Mouse (Mus musculus): ENCODE data around the gene Bcl7a. TPM values are rescaled to one million over a fixed set of nuclear protein-coding genes. Genes with fewer than 3 reads are reported as not detected.
A peak's percentile ranks its signal among the peaks of the same experiment; 100 is the strongest.

The Bcl7a gene
- 46.4 and 53.2 TPM in 2 replicates for polyA plus RNA-seq (2012; rRNA removed)

DNA sequence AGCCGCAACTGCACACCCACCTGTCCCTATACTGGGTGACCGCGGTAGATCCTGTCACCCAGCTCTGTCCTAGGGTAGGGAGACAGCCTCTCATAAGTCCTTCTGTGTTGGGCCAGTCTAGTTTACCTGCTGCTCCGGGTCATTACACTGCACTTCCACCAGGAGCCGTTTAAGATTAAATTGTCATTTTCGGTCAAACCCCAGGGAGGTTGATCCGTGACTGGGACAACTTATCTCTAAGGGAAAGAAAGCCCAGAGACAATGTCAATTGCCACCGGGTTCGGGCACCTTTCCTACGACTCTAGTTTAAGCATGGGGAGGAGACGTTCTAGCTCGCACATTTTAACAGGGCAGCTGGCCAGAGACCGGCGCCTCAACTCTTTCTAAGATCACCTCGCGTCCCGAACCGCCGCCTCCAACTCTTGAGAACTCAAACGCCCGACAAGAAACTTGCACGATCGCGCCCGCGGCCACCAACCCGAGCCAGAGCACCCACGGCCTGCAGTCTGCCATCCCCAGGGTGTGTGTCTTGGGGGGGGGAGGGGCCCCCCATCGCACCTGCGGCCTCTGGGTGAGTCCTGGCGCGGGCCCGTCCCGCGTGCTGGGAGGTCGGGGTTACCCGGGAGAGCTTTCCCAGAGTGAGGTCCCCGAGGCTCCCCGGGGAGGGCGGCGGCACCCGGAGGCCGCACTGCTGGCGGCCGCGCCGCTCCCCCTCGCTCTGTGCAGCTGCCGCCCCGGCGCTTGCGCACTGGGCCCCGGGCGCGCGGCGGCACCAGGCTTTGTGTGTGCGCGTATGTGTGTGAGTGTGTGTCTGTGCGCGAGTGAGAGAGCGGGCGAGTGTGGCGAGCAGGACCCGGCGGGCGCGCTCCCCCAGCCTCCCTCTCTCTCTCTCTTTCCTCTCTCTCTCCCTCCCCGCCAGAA, at the start of gene Bcl7a:
Bcl7a (plus strand) TSS at position 128 of the 921 bp plus-strand sequence.
- peak; percentile 97 for DNase-seq (ENCODE audit: low read depth)
- TF ChIP-seq CTCF (IDR thresholded peaks at IDR 0.05; ENCODE audit: borderline replicate concordance, extremely low read depth, insufficient read depth, insufficient read length) (peak; percentile 44; the same call in 1 of the 2 replicates), POLR2A (IDR thresholded peaks at IDR 0.05; ENCODE audit: borderline replicate concordance, extremely low read depth, insufficient read depth, insufficient read length, poor library complexity, severe bottlenecking) (peak; percentile 99)

DNA sequence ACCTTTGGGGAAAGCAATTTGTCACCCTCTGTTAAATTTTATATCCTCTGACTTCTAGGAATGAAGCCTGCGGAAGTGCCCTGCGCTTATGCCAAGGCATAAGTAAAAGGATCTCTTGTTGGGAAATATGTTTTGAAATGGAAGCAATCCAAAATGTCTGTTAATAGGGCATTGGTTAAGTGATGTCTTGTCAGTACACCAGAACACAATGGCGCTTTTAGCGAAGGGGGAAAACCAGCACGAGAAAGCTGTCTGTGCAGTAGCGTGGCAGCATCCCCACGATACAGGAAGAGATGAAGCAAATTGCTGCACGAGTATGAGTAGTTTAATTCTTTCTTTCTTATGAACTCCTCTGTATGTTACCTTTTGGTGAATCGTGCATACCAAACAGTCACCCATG, 49.0 kb upstream of the Bcl7a start:
- peak; percentile 62 for DNase-seq (ENCODE audit: low read depth)

DNA sequence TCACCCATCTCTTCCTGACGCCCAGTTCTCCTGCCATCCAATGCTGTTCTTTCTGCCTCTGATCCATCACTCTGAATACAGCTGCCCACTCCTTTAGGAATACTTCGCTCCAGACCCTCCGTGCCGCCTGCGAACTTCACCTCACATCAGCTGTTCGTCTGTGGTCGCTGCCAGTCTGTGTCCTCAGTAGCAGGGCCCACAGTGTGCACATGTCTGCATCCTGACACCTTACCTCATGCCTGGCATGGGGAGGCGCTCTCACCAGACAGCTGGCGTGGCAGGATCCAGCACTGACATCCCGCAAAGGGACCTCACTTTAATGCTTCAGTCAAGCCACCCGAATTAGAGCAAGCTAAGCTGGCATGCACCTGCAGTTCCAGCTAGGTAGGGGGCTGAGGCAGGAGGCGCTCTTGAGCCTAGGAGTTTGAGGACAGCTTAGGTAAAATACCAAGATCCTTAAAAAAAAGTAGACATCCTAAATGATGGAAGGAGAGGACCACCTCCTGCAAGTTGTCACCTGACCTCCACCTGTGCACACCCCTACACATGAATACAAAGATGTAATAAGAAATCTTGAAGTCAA, 47.3 kb upstream of the Bcl7a start:
- TF ChIP-seq POLR2A (IDR thresholded peaks at IDR 0.05; ENCODE audit: borderline replicate concordance, extremely low read depth, insufficient read depth, insufficient read length, poor library complexity, severe bottlenecking) (no peak), CTCF (IDR thresholded peaks at IDR 0.05; ENCODE audit: borderline replicate concordance, extremely low read depth, insufficient read depth, insufficient read length) (peak; percentile 38; the same call in 1 of the 2 replicates)
- peak; percentile 38 for DNase-seq (ENCODE audit: low read depth)

More for the DNA sequence above, 49.0 kb upstream of the Bcl7a start:
- TF ChIP-seq CTCF (IDR thresholded peaks at IDR 0.05; ENCODE audit: borderline replicate concordance, extremely low read depth, insufficient read depth, insufficient read length): no peak

DNA sequence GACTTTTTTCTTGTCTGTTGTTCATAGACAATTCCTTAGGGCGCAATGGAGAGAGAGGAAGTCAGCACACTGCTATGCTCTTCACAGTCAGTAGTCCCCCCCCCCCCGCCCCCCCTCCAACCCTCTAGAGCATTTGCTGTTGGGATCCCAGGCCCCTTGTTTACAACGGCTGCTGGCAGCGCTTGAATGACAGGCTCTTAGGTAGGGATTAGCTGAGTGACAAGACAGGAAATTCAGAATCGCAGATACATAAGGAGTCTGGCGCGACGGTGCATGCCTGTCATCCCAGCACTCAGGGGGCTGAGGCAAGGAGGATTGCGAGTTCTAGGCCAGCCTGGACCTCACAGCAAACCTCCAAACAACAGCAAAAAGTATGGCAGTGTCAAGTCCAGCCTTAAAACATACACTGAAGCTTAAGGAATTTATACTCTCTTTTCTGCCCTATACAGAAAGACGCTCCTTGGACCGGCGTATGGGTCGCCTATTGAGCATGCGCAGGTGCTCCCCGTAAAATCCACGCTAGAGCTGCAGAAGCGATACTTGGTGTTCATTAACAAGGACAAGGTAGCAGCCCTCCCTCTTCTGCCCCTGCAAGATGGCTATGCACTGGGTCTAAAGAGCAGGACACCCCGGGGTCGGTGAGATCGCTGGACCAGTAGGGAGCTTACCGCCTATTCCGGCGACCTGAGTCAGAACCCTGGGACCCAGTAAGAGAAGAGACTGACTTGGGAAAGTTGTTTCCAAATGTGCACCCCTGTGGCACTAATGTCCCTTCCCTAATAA, 46.5 kb upstream of the Bcl7a start:
- peak; percentile 63 for DNase-seq (ENCODE audit: low read depth)
- TF ChIP-seq POLR2A (IDR thresholded peaks at IDR 0.05; ENCODE audit: borderline replicate concordance, extremely low read depth, insufficient read depth, insufficient read length, poor library complexity, severe bottlenecking) (no peak), CTCF (IDR thresholded peaks at IDR 0.05; ENCODE audit: borderline replicate concordance, extremely low read depth, insufficient read depth, insufficient read length) (no peak)

DNA sequence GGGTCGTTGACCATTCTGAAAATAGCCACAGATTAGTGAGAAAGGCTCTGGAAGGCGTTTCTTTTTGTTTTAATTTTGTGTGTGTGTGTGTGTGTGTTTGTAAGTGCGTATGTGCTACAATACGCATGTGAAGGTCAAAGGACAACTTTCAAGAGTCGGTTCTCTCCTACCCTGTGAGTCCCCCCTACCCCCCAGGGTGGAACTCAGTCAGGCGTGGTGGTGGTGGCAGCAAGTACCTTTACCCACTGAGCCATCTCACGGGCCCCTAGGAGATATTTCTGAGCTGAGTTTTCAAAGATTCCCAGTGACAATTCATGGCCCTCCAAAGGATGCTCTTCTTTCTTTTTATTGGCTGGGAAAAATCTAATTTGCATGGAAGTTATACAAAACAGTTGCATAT, 45.8 kb upstream of the Bcl7a start:
- DNase-seq (ENCODE audit: low read depth): no peak
- TF ChIP-seq POLR2A (IDR thresholded peaks at IDR 0.05; ENCODE audit: borderline replicate concordance, extremely low read depth, insufficient read depth, insufficient read length, poor library complexity, severe bottlenecking) (no peak), CTCF (IDR thresholded peaks at IDR 0.05; ENCODE audit: borderline replicate concordance, extremely low read depth, insufficient read depth, insufficient read length) (no peak)

DNA sequence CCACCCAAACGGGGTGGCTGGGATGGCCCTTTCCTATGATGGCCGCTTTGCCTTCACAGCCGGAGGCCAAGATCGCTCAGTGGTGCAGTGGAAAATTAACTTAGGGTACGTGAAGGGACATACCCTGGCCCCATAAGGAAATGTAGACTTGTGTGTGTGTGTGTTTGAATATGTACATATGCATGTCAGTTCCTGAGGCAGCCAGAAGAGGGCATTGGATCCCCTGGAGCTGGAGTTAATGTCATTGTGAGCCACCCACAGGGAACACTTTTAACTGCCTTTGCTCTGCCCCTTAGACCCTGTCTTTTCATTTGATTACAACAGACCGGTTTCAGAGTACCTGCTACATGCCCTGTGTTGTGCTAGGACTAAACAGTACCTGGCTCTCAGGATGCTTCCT, 45.1 kb upstream of the Bcl7a start:
- TF ChIP-seq POLR2A (IDR thresholded peaks at IDR 0.05; ENCODE audit: borderline replicate concordance, extremely low read depth, insufficient read depth, insufficient read length, poor library complexity, severe bottlenecking) (no peak), CTCF (IDR thresholded peaks at IDR 0.05; ENCODE audit: borderline replicate concordance, extremely low read depth, insufficient read depth, insufficient read length) (peak; percentile 29; the same call in 1 of the 2 replicates)
- DNase-seq (ENCODE audit: low read depth): no peak

DNA sequence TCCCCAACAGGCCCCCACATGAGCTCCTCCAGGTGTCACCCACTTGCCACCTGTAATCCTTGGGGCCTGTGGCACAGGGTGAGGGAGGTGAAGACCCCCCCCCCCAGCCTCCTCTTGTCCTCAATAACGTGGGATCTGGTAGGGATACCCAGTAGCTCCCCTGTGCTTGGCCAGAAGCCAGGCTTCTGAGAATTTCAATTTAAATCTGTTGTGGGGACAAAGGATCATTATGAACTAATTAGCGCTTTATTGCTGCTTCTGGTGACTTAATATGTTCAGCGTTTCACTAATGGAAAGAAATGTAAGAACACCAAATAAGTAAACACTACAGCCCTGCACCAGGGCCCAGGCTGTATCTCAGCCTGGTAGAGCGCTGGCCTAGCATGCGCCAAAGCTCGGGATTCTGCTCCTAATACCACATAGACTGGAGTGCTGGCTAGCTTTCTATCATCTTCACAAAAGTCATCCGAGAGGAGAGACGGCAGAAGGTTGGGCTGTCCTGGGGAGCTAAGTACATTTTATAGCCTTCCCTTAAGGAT, 43.1 kb upstream of the Bcl7a start:
- no peak for TF ChIP-seq POLR2A (IDR thresholded peaks at IDR 0.05; ENCODE audit: borderline replicate concordance, extremely low read depth, insufficient read depth, insufficient read length, poor library complexity, severe bottlenecking)
- no peak for TF ChIP-seq CTCF (IDR thresholded peaks at IDR 0.05; ENCODE audit: borderline replicate concordance, extremely low read depth, insufficient read depth, insufficient read length)
- peak; percentile 77 for DNase-seq (ENCODE audit: low read depth)

DNA sequence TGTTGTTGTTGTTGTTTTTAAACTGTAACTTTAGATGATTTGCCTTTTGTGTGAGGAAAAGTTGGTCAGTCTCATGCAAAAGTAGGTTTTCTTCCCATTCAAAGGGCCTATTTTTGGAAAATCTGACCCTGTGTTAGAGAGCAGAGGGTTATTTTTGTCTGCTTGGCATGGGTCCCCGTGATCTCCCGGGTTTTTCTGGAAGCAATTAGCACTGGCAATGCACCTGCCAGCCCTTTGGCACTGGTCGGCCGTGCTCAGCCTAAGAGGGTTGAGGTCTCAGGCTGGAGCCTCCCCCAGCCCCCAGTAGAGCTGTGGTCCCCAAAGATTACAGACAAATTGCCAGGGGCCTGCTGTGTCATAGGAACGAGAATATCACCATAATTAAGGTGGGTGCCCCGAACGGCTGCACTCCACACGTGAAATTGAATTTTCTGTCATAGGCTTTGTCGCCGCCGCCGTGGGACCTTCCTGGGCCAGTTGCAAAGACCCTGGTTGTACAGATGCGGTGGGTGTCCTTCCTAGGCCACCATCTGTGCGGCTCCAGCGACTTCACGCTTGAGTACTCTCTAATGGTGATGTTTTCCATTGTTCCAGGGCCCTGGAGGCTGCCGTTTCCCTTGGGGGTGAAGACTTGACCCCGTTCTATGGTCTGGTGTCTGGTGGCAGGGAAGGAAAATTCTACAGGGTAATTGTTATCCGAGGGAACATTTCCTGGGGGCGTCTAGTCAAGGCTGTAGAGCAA, 41.7 kb upstream of the Bcl7a start:
- no peak for TF ChIP-seq CTCF (IDR thresholded peaks at IDR 0.05; ENCODE audit: borderline replicate concordance, extremely low read depth, insufficient read depth, insufficient read length)
- TF ChIP-seq POLR2A (IDR thresholded peaks at IDR 0.05; ENCODE audit: borderline replicate concordance, extremely low read depth, insufficient read depth, insufficient read length, poor library complexity, severe bottlenecking): no peak
- peak; percentile 64 for DNase-seq (ENCODE audit: low read depth)

DNA sequence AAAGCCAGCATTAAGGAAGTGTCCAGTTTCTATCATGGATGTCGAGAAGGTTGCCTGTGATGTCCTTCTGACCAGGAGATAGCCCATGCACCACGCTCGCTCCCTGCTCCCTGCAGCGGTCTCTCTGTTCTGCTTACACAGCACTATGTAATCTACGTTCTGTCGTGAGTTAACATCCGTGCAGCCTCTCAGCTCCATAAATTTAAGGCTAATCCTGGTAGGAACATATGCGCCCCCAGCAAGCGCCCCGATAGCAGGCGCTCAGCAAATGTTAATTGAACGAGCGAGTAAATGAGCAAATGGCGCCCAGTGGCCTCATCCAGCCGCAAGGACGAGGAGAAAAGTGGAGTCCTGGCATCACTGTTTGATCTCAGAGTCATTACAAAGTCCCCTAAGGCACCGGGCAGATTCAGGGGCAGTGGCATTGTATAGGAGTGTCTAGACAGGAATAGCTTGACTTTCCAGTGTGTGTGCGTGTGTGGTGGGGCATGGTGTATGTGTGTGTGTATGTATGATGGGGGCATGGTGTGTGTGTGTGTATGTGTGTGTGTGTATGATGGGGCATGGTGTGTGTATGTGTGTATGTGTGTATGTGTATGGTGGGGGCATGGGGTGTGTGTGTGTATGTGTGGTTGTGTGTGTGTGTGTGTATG, 35.9 kb upstream of the Bcl7a start:
- TF ChIP-seq CTCF (IDR thresholded peaks at IDR 0.05; ENCODE audit: borderline replicate concordance, extremely low read depth, insufficient read depth, insufficient read length): no peak
- no peak for TF ChIP-seq POLR2A (IDR thresholded peaks at IDR 0.05; ENCODE audit: borderline replicate concordance, extremely low read depth, insufficient read depth, insufficient read length, poor library complexity, severe bottlenecking)
- DNase-seq (ENCODE audit: low read depth): peak; percentile 65

DNA sequence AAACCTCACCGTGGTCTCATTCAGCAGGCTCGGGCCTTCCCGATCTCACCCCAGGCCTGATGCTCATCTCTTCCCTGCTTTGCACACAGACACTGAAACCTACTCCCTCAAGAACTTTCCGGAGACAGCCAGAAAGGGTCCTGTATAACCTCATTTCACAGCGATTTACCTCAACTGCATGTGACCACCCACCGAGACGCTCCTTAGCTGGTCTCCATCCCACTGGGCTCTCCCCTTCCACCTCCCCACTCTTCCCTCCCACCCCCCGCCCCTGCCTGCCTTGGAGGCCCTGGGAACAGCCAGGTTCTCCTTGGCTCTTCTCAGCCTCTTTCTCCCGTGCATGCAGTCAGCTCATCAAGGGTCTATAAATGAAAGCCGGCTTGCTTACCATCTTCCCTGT, 33.8 kb upstream of the Bcl7a start:
- no peak for TF ChIP-seq CTCF (IDR thresholded peaks at IDR 0.05; ENCODE audit: borderline replicate concordance, extremely low read depth, insufficient read depth, insufficient read length)
- TF ChIP-seq POLR2A (IDR thresholded peaks at IDR 0.05; ENCODE audit: borderline replicate concordance, extremely low read depth, insufficient read depth, insufficient read length, poor library complexity, severe bottlenecking): no peak

More for the DNA sequence above, 33.8 kb upstream of the Bcl7a start:
- no peak for DNase-seq (ENCODE audit: low read depth)

Data from brain, embryonic 14.5 days (tissue).